Mouse (Mus musculus): Measurements from ENCODE around the gene Fmn2. TPM values are rescaled to one million over a fixed set of nuclear protein-coding genes. Genes with fewer than 3 reads are reported as not detected.
A peak's percentile ranks its signal among the peaks of the same experiment; 100 is the strongest.

Fmn2 gene
- total RNA-seq (2021), result 1 to 10 TPM; 5.0 to 5.9 TPM
- long read RNA-seq, experiment 1, partial matches to known transcripts, result 1 of 1 reads
- long read RNA-seq, experiment 1, other reads (novel, unspliced or antisense), result 0 of 1 reads
- long read RNA-seq, experiment 2, result 0 reads

DNA sequence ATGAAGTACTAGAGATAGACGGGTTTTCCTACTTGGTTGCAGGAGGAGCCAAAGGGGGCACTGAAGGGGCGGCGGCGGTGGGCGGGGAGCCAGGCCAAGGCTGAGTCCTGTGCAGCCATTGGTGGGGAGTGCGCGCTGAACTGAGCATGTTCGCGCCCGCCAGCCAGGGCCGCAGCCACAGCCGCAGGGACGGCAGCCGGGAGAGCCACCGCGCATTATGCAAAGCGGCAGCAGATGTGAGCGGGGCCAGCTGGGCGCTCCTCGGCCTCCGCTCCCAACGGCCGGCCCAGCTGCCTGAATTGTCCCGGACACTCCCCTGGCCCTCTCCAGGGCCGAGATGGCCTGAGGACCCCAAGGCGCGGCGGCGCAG is at the start of gene Fmn2:
Gene Fmn2 (plus strand): TSS at position 165 of the 370 bp plus-strand sequence.
- peak; percentile 26 to 30 for DNase-seq (ENCODE audit: low spot score in 2 of 2)

DNA sequence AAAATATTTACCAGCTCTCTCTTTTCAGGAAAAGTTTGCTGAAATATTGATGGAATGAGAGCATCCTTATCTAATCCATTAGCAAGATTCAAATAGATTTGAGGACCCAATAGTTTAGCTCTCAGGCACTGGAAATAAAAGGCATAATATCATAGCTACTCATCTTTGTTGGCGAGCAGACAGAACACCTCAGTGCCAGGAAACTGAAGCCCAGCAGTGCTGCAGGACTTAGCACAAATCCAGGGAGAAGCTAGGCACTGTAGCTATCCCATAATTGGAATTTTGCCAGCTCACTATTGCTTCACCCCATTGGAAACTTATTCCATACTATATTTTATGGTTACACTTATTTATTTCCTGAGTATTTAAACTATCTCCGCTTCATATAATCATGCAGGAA is 46.5 kb upstream of the Fmn2 start:
- DNase-seq (ENCODE audit: low spot score in 2 of 2), result no peak

DNA sequence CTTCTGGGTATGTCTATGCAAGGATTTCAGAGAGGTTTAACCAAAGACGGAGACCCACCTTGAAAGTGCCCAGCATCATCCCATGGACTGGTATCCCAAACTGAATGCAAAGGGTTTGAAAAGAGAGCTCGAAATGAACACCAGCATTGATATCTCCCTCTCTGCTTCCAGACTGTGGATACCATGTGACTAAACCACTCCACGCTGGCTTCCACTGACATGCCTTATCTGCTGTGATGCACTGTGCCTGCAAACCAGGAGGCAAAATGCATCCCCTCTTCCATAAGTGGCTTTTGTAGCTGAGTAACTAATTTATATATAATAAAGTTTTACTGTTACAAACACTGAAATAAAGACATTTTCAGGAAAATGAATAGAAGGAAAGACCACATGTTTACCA is 36.2 kb upstream of the Fmn2 start:
- no peak for DNase-seq (ENCODE audit: low spot score in 2 of 2)

DNA sequence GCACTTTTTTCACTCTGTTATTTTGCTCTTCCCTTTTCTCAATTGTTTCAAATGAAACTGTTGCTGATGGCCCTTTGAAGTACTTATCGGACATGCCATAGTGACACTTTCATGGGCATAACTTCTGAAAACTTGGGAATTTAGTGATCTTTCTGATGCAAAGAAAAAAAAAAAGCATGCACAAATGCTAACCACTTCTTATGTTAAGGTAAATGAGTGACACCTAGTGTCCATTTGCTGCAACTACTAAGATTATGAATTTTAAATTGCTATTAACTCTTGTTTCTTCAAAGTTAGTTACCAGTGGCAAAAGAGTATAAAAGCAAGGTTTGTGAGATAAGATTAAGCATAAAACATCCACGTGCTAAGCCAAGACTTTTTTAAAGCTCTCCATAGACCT is 35.4 kb upstream of the Fmn2 start:
- no peak for DNase-seq (ENCODE audit: low spot score in 2 of 2)

DNA sequence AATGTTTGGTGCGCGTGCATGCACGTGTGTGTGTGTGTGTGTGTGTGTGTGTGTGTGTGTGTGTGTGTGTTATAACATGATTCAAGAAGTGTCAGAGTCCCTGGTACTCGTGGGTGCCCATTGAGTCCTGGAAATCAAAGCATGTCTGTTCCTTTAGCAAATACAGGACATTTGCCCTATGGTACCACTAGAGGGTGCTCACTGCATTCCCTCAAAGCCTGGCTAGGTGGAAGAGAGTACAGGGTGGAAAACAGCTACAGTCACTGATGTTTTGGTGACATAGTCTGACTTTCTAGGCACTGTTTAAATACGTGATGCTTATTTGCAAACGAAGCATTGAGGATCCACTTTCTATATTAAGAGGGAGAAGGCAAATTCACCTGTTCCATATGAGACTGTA is 31.9 kb upstream of the Fmn2 start:
- DNase-seq (ENCODE audit: low spot score in 2 of 2), result peak; percentile 8 to 20

DNA sequence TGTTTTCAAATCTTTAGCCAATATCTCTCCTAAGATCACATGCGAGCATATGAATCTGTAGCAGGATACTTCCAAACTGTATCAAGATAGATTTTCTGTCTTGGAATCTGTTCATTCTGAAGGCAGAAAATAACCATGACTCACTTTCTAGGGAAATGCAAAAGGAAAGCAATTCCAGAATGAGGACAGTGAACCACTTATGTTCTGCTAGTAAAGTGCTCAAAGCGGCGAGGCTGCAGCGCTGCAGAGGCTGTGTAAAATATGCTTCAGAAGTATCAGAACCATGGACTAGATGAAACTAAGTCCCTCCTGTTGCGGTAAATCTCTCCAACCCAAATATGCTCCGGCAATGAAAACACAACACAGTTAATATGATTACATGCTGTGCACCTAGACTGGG is 19.1 kb upstream of the Fmn2 start:
- no peak for DNase-seq (ENCODE audit: low spot score in 2 of 2)

DNA sequence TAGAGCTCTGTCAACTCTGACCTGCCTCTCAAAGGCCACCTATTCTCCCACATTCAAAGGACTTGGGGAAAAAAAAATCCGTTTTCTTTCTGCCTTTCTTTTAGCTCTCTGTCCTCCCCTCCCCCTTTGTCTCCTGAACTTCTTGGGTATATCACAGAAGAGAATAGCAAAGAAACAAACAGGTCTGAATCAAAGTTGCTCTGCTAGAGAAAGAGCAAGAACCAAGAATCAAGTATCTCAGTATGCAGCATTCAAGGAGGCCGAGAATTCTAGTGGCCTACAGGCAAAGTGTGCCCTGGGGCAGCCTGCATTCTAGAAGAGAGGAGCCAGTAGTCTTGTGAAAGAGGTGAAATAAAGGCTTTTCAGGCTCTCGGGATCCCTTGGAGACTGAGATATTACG is 1.6 kb upstream of the Fmn2 start:
- DNase-seq (ENCODE audit: low spot score in 2 of 2), result no peak

DNA sequence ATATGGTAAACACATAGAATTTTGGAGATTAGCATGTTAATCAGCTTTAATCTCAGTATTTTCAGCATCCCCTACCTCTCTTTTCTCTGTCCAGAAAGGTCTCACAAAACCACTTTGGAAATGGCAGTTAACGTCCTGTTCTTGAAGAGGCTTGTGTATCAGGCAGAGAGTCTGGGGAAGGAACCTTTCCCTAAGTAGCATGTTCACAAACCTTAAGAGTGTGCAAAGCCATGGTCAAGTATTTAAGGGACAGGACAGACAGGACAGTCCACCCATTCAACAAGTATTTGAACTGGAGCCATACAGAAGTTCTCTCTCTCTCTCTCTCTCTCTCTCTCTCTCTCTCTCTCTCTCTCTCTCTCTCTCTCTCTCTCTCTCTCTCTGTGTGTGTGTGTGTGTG is 614 bp upstream of the Fmn2 start:
- DNase-seq (ENCODE audit: low spot score in 2 of 2), result no peak

DNA sequence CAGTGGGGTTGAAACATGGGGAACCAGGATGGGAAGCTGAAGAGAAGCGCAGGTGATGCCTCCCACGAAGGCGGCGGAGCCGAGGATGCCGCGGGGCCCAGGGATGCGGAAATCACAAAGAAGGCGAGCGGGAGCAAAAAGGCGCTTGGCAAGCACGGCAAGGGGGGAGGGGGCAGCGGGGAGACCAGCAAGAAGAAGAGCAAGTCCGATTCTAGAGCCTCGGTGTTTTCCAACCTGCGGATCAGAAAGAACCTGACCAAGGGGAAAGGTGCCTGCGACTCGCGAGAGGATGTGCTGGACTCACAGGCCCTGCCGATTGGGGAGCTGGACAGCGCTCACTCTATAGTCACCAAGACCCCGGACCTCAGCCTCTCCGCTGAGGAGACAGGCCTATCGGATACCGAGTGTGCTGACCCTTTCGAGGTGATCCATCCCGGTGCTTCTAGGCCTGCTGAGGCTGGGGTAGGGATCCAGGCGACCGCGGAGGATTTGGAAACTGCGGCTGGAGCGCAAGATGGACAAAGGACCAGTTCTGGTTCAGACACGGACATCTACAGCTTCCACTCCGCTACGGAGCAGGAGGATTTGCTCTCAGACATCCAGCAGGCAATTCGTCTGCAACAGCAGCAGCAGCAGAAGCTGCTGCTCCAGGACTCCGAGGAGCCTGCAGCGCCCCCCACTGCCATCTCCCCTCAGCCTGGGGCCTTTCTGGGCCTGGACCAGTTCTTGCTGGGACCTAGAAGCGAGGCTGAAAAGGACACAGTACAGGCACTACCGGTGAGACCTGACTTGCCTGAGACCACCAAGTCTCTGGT is 613 bp downstream of the Fmn2 start:
- peak in 1 of 2 experiments; percentile 2 for DNase-seq (ENCODE audit: low spot score in 2 of 2)

DNA sequence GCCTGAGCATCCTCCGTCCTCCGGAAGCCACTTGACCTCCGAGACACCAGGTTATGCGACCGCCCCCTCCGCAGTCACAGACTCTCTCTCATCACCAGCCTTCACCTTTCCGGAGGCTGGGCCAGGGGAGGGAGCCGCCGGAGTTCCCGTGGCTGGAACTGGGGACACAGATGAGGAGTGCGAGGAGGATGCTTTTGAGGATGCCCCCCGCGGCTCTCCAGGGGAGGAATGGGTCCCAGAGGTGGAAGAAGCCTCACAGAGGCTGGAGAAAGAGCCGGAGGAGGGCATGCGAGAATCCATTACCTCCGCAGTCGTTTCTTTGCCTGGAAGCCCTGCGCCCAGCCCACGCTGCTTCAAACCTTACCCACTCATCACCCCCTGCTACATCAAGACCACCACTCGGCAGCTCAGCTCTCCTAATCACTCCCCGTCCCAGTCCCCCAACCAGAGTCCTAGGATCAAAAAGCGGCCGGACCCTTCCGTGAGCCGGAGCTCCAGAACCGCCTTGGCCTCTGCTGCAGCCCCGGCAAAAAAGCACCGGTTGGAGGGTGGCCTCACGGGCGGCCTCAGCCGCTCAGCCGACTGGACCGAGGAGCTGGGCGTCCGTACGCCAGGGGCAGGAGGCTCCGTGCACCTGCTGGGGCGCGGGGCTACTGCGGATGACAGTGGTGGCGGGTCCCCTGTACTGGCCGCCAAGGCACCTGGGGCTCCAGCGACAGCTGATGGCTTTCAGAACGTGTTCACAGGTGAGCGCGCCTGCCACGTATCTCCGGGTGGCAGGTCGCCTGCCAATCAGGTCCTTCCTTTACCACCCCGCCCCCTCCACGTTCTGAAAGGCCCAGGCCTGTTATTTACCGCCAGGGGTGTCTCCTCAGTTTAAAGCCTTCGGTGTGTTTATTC is 1.5 kb downstream of the Fmn2 start:
- DNase-seq (ENCODE audit: low spot score in 2 of 2), result no peak

DNA sequence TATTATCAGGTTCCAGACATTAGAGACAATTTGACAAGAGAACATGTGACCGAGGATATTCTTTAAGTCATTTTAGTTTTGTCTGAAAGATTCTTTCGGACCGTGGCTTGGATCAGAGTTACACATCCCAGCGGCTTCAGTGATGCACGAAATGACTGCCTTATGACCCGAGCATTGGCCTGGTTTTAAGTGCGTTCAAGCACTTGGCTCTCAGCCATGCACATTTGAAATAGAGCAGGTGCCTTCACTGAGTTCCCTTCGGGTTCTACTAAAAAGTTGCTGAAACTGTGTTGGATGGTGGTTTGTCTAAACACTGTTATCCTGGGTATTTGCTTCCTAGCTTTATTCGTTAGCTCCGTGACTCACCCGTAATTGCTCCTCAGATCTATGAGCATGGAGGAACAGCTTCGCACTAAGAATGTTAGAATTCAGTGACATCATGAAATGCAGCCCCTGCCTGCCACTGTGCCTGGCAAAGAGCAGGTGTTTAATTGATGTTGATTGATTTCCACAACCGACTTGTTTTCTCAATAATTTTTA is 7.0 kb downstream of the Fmn2 start:
- no peak for DNase-seq (ENCODE audit: low spot score in 2 of 2)

DNA sequence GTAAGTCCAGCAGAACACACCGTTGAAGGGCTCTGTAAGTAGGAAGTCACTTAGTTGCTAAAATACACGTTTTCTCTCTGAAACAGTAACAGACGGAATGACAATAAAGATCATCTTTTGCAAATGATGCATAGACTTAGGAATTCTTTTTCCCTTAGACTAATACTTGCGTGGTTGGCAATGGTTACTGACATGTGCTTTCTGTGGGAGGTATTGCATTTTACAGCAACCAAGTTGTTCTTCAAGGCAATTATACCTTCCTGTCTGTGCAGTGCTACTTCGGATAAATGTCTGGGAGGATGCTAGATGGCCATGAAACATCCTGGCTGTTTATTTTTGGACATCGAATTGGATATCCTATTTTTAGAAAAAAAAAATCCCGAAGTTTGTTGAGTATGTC is 11.8 kb downstream of the Fmn2 start:
- DNase-seq (ENCODE audit: low spot score in 2 of 2), result no peak

DNA sequence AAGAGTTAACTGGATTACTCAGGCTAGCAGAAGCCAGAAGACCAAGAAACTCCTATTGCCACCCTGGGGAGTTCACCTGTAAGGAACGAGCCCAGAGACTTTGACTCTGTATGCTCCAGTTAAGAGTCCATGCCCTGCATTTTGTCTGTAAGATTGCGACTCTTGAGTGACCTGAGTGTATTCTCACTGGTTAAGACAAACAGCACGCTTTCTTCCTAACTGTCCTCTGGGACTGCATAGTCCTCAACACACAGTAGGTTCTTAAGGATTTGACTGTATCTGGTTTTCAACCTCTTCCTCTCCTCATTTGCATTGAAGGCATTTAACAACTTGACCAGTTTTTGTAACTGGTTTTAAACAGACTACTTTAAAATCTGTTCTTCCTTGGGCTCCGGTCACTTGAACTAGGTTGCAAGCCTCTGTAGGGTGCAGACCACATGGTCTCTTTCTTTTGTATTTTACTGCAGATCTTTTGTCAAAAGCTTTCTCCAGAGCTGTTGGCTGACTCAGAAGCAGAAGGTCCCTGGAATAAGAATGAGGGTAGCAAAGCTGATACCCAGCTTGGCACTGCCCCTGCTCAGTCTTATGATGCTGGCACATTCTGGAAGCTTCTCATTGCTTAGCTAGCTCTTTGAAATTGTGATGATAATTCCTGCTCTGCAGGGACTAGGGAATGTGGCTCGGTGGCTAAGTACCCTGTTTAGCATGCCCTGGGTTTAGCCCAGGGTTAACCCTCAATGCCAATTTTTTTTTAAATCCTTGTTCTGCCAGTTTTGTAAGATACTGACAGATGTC is 20.5 kb downstream of the Fmn2 start:
- DNase-seq (ENCODE audit: low spot score in 2 of 2), result no peak

DNA sequence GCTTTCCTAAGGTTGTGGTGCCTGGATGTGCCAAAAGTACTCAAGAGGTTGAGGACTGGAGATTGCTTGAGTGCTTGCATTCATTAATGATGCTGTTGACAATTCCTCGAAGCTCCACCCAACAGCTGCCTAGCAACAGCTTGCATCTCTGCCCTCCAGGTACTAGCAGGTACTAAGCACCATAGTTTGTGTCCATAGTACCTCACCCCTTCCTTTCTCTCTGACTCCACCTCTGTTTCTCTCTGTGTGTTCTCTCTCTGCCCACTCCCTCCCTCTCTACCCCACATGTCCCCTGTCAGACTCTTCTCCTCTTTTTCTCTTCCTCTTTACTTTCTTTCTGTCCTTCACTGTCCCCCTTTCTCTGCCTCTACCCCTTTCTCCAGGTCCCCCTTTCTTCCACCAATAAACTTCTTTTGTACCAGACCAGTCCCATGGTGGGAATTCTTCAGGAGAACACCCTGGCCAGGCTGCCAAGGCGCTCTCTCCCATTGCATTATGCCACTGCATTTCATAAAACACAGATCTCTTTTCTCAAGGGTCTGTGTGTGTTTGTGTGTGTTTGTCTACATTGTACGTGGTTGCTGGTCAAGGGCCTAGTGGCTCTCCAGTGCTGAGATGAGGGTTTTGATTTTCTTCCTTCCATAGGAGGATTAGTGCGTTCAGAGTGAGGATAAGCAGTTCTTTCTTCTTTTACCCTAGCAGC is 21.3 kb downstream of the Fmn2 start:
- no peak for DNase-seq (ENCODE audit: low spot score in 2 of 2)

DNA sequence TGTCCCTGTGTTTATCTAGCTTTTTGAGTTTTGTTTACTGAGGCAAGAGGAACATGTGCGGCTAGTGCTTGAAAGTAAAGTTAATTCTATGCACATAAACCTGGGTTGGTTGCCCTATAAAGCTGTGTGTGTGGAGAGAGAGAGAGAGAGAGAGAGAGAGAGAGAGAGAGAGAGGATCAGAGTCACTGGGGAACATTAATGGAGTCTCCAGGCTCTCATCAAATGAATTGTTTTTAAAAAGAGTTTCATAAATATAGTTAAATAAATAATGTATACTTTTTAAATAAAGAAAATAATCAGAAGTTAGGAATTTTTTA is 21.8 kb downstream of the Fmn2 start:
- DNase-seq (ENCODE audit: low spot score in 2 of 2), result no peak

DNA sequence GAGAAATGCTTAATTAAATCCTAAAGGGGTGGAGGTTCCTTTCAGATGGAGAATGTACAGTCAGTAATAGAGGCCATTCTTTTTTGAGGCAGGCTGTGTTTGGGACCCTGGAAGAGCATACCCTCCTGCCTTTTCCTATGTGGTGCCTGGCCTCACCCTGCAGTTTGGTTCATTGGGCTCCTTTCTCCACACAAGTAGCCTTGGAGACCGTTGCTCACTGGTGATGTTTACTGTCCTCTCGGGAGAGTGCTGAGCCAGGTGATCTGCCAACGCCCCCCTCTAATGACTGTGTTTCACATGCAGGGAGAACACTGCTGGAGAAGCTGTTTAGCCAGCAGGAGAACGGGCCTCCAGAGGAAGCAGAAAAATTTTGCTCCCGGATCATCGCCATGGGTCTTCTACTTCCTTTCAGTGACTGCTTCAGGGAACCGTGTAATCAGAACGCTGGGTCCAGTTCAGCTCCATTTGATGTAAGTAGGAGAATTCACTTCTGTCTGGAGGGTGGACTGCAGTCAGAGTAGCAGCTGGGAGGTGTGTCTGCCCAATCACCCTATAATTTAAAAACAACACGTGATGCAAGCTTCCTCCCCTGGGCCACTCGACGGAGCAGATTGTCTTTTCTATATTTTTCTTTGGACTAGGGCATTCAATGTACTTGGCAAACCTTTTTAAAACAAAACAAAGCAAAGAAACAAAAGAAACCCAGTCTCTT is 35.3 kb downstream of the Fmn2 start:
- DNase-seq (ENCODE audit: low spot score in 2 of 2), result no peak

DNA sequence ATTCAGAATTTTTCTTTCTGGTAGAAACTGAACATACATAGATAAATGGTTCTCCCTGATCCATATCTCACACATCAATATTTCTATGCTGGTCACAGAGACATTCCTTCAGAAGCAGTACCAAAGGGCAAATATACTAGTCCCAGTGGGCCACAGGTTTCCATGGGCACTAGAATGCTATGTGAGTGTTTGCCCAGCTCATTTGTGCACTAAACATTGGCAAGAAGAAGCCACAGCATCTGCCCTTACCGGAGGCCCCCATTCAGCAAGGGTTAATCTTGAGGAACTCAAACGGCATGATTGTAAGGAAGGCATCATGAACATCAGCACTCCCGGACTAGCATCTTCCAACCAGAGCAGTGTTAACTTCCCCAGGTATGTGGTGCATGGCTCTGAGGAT is 35.9 kb downstream of the Fmn2 start:
- no peak for DNase-seq (ENCODE audit: low spot score in 2 of 2)

DNA sequence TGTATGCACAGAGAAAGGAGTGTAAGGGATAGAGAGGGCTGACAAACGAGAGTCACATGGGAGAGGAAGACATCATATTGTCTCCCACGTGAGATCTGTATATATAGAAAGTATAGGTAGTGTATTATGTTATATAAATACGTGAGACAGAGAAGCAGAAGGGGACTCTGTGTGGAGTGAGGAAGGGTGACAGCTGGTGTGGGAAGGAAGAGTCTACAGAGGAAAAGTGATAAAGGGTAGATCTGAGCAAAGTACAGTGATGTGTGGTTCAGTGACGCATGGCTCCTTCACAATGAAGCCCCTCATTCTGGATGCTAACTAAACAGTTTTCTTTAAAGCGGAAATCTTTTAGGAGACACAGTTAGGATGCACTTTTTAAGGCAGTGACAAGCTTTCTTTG is 46.7 kb downstream of the Fmn2 start:
- no peak for DNase-seq (ENCODE audit: low spot score in 2 of 2)

DNA sequence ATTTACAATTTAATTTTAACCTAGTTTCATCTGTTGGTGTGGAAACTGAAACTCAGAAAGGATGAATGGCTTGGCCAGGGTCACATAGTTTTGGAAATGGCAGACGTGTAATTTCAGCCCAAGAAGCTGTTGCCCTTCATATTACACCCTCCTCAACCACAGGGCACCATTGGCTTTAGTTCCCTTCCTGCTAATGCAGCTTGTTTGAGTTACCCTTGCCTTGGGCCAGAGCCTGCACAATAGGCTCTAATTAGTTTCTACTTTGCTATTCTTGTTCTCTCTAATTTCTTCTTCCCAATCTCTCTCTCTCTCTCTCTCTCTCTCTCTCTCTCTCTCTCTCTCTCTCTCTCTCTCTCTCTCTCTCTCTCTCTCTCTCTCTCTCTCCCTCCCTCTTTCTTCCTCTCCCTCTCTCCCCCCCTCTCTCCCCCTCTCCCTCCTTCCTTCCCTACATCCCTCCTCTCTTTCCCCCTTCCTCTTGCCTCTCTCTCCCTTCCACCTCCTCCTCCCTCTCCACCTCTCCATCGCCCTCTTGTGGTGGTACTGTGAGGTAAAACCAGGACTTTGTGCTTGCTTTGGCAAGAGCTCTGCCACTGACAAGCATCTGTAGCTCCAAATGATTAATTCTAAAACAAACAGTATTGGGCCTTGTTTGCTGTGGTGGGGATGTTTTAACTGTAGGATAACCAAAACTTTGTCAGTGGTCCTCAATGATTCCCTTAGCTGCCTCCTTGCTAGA is 51.8 kb downstream of the Fmn2 start:
- peak; percentile 38 to 58 for DNase-seq (ENCODE audit: low spot score in 2 of 2)
